Mouse (Mus musculus) cerebellum, adult 2 months (tissue): ENCODE data around the gene Cdk17.

ENCODE experiments used
- CTCF ChIP-seq: fragments of 200-500 bp; IDR thresholded peaks from 2 replicates; pipeline ENCODE4 v1.5.1; 2011; ENCODE audit warnings: low read depth, mild to moderate bottlenecking, control low read depth, low read length, moderate library complexity, borderline replicate concordance; ENCODE audit not compliant: insufficient read depth
- POLR2A ChIP-seq: fragments of 200-500 bp; IDR thresholded peaks from 2 replicates; pipeline ENCODE4 v1.6.1; 2011; ENCODE audit warnings: low read length, control low read depth, borderline replicate concordance; ENCODE audit not compliant: insufficient read depth

GRCm38 (mm10) chr10:93303231-93303630 lies 142.6 kb downstream of the Cdk17 start:
- no peak for TF ChIP-seq POLR2A
- no peak for TF ChIP-seq CTCF
